Mouse (Mus musculus) testis, adult 2 months (tissue): ENCODE measurements at regions not wholly inside any gene's neighbourhood (a gene's known extent, or its start where the extent isn't known, plus 50 kb on each side); places are given as distances from the start of the nearest gene placed in this dataset.

Experiments
- H3K27ac ChIP-seq: fragments of 200-500 bp; 2 replicates; pipeline ENCODE4 v1.5.1; 2012; ENCODE audit warnings: low read depth, low read length; ENCODE audit not compliant: control insufficient read depth, insufficient read depth
- H3K27me3 ChIP-seq: fragments of 200-500 bp; 2 replicates; pipeline ENCODE4 v1.6.1; 2012; ENCODE audit warnings: mild to moderate bottlenecking, low read length, moderate library complexity; ENCODE audit not compliant: control insufficient read depth, insufficient read depth
- H3K36me3 ChIP-seq: fragments of 200-500 bp; 2 replicates; pipeline ENCODE4 v1.6.1; 2012; ENCODE audit warnings: mild to moderate bottlenecking, low read length; ENCODE audit not compliant: control insufficient read depth, insufficient read depth
- H3K4me1 ChIP-seq: fragments of 200-500 bp; 2 replicates; pipeline ENCODE4 v1.6.1; 2012; ENCODE audit warnings: low read length; ENCODE audit not compliant: control insufficient read depth, insufficient read depth
- H3K4me3 ChIP-seq: fragments of 200-500 bp; 2 replicates; pipeline ENCODE4 v1.5.1; 2012; ENCODE audit warnings: low read depth, mild to moderate bottlenecking, low read length, moderate library complexity, mixed read lengths; ENCODE audit not compliant: control insufficient read depth
- CTCF ChIP-seq: fragments of 200-500 bp; IDR thresholded peaks from 2 replicates; pipeline ENCODE4 v1.5.1; 2012; ENCODE audit warnings: low read depth, mild to moderate bottlenecking, inconsistent platforms, low read length, moderate library complexity; ENCODE audit not compliant: control insufficient read depth, insufficient read depth, insufficient replicate concordance
- POLR2A ChIP-seq: fragments of 200-500 bp; IDR thresholded peaks from 2 replicates; pipeline ENCODE4 v1.6.1; 2012; ENCODE audit warnings: low read depth, mild to moderate bottlenecking, inconsistent platforms, low read length, moderate library complexity; ENCODE audit not compliant: control insufficient read depth

DNA sequence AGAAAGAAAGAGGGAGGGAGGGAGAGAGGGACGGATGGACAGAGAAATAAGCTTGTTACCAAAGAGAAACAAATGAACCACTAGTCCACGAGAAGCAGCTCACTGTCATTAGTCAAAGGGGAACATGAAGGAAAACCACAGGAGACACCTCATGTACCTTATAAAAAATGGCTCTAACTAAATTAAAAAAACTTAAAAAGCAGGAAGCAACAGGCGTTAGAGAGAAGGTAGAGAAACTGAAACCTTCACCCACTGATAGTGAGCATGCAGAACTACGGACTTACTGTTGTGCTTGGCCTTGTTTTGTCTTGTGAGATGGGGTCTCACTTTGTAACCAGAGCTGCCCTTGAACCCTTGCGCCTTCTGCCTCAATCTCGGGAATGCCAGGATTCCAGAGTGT is 66.0 kb upstream of the Zmiz1 start:
- no peak overlapping the region for H3K27ac ChIP-seq
- H3K36me3 ChIP-seq, result no peaks in the 10 kb centered on the region
- no peaks in the 10 kb centered on the region for H3K4me1 ChIP-seq
- TF ChIP-seq CTCF (no peak), POLR2A (no peak)
- no peaks in the 10 kb centered on the region for H3K27me3 ChIP-seq
- no peak overlapping the region for H3K4me3 ChIP-seq

DNA sequence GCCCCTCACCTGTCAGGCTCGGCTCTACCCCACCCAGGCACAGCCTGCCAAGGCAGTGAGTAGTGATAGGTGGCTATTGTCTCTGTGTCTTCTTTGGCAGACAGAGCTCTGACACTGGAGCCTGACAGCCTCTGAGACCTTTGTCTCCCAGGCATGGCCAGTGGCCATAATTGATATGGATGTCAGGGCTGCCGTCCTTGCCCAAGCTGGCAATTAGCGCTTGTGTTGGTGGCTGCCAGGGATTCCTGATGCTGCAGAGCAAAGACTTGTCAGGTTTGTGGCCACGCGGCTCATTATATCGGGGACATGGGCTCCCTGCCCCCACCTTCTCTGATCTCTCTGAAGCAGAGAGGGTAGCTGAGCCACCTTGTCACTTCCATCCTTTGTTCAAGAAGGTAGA is 64.1 kb upstream of the Zmiz1 start:
- H3K27me3 ChIP-seq, result no peaks in the 10 kb centered on the region
- no peaks in the 10 kb centered on the region for H3K36me3 ChIP-seq
- H3K4me1 ChIP-seq, result no peaks in the 10 kb centered on the region
- no peak for TF ChIP-seq POLR2A
- no peak for TF ChIP-seq CTCF
- no peak overlapping the region for H3K4me3 ChIP-seq
- no peak overlapping the region for H3K27ac ChIP-seq

- Histone ChIP-seq H3K4me1 (no peaks in the 10 kb centered on the region), H3K27ac (no peak overlapping the region), H3K36me3 (no peaks in the 10 kb centered on the region), H3K27me3 (no peaks in the 10 kb centered on the region), H3K4me3 (no peak overlapping the region)
- TF ChIP-seq CTCF (no peak), POLR2A (no peak)
Measured at GRCm38 (mm10) chr14:25396990-25397531, 61.9 kb upstream of the Zmiz1 start.

GRCm38 (mm10) chr14:25397751-25398150 is 61.2 kb upstream of the Zmiz1 start:
- Histone ChIP-seq H3K27ac (no peak overlapping the region), H3K27me3 (no peaks in the 10 kb centered on the region), H3K36me3 (no peaks in the 10 kb centered on the region), H3K4me3 (no peak overlapping the region), H3K4me1 (no peaks in the 10 kb centered on the region)
- TF ChIP-seq CTCF (no peak), POLR2A (no peak)

DNA sequence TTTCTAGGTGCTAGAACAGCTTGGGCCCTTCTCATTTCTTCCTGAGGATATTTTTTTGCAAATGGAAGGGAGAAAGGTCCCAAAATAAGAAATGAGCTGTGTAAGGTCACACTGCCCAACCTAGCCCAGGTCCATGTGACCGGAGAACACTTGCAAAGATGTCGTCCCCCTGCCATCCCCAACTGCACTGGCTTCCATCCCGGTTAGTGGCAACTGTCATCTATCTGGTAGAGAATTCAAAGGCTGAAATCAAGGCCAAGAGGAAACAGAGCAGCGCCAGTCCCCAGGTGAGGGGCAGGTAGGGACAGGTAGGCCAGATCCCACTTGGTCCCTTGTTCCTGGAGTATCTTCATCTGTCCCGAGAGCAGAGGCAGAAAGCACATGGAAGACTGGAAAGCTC is 60.2 kb upstream of the Zmiz1 start:
- Histone ChIP-seq H3K4me1 (no peaks in the 10 kb centered on the region), H3K27me3 (no peaks in the 10 kb centered on the region), H3K36me3 (no peaks in the 10 kb centered on the region), H3K27ac (no peak overlapping the region), H3K4me3 (no peak overlapping the region)
- no peak for TF ChIP-seq POLR2A
- TF ChIP-seq CTCF, result no peak

GRCm38 (mm10) chr14:25399286-25399685 is 59.7 kb upstream of the Zmiz1 start:
- H3K4me1 ChIP-seq, result no peaks in the 10 kb centered on the region
- no peaks in the 10 kb centered on the region for H3K27me3 ChIP-seq
- no peak overlapping the region for H3K27ac ChIP-seq

DNA sequence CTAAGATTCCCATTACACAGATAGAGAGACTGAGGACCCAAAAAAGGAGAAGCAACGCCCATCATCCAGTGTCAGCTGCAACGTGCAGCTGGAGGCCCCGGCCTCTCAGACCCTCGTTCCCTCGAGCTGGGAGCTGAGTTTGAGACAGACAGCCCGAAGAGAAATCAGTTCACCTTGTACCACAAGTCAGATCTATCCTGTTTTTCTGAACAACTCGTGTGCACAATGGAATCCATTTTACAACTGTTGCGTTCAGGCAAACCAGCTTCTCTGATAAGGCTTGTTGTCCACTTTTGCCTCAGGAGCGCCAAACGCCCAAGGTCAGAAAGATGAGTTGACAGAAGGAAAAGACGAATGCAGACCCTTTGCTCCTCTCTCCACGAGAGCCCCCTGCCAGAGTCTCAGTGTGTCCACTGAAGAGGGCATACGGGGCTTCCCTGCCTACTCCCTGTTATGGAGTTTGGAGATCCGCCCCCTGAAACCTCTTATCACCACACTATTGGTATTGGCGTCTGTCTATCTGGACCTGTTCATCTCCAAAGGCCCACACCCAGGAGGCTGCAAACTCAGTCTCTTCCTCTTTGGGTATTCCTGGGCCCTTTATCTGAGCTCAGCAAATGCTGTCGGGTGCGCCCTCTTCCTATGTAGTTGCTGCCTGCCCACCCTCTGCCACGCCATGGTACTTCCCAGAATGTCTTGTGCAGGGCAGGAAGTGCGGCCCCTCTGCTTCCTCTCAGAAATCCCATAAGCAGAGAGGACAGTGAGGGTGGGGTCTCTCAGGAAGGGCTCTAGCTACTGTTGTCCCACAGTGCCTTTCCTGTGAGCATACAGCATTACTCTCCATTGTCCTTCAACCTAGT is 57.7 kb upstream of the Zmiz1 start:
- Histone ChIP-seq H3K27ac (no peak overlapping the region), H3K4me1 (no peaks in the 10 kb centered on the region), H3K4me3 (no peak overlapping the region), H3K27me3 (no peaks in the 10 kb centered on the region), H3K36me3 (no peaks in the 10 kb centered on the region)
- TF ChIP-seq CTCF (no peak), POLR2A (no peak)

More at GRCm38 (mm10) chr14:25399286-25399685, 59.7 kb upstream of the Zmiz1 start:
- H3K36me3 ChIP-seq, result no peaks in the 10 kb centered on the region
- TF ChIP-seq CTCF, result no peak
- no peak for TF ChIP-seq POLR2A
- no peak overlapping the region for H3K4me3 ChIP-seq

DNA sequence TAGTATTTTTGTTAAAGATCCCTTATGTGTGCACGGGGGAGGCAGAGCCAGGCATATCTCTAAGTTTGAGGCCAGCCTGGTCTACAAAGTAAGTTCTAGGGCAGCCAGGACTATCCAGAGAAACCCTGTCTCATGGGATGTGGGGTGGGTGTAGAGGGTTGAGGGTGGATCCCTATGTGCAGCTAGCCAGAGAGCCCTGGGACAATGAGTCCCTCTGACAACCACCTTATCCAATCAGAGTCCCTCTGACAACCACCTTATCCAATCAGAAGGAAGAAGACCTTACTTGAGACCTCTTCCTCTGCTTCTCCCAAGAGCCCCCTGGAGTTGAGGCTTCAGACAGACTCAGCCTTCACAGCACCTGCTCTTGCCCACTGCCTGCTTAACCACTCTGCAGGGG is 56.6 kb upstream of the Zmiz1 start:
- Histone ChIP-seq H3K4me1 (no peaks in the 10 kb centered on the region), H3K27ac (no peak overlapping the region), H3K27me3 (no peaks in the 10 kb centered on the region), H3K36me3 (no peaks in the 10 kb centered on the region), H3K4me3 (no peak overlapping the region)
- no peak for TF ChIP-seq POLR2A
- no peak for TF ChIP-seq CTCF
